Mouse (Mus musculus): ENCODE data around the gene Dsel.

Gene Dsel

DNA sequence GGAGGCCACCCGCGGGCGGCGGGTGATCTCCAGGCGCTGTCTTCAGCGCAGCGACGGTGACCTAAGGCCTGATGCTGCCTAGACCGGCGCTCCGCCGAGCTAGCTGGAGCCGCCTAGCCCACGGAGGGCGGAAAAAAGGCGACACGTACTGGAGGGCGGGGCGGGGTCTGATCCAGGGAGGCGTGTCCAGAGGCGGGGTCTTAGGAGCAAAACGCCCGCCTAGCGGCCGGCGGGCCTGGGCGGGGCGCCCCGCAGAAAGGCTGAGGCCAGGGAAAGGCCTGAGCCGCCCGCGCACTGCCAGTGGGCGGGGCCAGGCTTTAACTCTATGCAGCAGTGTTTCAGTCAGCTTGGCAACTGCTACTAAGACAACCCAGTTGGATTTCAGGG lies at the start of gene Dsel:
TSS of gene Dsel (minus strand) at position 140 of the 387 bp plus-strand sequence.
- DNase-seq (ENCODE audit: low spot score in 2 of 2), result peak; percentile 92 to 94

DNA sequence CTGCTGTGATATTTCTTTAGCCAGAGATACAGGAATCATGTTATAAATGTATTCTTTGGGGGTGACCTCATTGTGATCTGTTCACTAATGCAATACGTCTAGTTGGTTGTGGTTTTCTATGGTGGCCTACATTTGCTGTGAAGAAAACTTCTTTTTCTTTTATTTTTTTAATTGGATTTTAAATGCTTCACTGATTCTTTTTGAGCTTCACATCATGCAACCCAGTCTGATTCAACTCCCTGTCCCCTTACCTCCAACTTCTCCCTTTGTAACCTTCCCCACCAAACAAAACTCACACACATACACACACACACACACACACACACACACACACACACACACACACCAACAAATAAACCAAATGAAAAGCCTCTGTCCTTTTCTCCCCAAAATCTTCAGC lies 46.7 kb upstream of the Dsel start:
- DNase-seq (ENCODE audit: low spot score in 2 of 2), result no peak

DNA sequence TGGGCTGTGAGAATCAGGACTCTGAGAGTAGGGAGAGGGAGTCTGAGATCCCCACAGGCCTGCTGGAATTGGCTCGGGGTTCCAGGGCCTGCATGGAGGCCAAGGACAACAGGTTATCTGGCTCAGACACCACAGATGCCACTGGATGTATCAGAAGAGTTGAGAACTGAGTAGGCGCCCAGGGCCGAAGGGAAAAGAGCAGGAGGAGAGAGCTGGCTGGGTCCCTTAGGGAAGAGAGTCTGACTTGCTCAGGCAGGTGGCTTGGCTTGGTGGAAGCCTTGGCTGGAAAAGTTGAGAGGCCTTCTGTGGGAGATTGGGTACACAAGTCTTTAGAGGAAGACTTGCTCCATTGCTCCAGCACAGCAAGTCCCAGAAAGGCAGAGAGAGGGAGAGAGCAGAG lies 18.6 kb upstream of the Dsel start:
- no peak for DNase-seq (ENCODE audit: low spot score in 2 of 2)

DNA sequence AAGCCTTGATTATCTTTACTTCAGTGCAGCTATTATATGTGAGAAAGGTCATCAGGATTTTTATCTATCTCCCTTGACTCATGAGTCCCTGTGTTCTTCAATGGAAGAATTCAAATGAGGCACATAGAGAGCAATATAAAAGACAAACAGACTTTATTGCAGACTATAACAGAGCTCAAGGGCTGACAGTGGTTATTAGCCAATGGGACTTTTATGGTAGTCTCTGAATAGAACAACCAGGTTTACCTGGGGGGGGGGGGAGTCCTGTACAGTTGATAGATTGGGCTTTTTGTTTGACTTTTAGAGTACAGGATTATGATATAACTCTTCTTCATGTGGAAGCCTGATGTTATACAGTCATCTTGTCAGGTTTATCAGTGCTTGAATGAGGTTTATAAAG lies 11.1 kb upstream of the Dsel start:
- DNase-seq (ENCODE audit: low spot score in 2 of 2), result no peak

DNA sequence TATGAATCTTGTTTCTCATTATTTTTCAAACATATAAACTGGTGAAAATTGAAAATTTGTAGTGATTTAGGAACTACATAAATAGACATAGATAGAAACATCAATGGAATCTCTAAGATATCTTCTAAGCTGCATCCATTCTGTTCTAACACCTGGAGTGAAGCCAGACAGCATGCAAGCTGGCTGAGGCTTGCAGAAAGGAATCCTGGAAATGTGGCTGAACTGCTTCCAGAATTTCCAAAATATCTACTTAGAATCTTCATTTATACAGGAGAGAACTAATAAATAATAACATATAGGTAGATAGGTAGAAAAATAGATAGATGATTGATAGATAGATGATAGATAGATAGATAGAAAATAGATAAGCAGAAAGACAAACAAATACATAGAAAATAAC lies 8.5 kb upstream of the Dsel start:
- DNase-seq (ENCODE audit: low spot score in 2 of 2), result no peak

DNA sequence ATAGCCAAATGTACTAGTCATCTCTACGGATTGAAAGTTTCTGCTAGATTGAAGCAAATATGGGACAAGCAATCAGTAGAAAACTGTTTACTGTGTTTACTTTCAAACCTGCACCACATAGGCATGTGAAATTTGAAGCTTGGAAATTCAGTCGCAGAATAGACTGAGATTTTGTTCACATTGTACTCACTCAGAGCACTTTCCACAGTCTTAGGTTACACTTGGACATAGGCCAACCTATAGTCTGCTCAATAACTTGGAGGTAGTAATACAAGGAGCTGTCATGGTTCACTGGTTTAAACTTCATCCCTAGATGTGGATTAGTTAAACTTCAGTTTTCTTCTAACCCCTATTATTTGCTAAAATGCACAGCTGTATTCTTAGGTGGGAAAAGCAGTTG lies 749 bp upstream of the Dsel start:
- no peak for DNase-seq (ENCODE audit: low spot score in 2 of 2)

DNA sequence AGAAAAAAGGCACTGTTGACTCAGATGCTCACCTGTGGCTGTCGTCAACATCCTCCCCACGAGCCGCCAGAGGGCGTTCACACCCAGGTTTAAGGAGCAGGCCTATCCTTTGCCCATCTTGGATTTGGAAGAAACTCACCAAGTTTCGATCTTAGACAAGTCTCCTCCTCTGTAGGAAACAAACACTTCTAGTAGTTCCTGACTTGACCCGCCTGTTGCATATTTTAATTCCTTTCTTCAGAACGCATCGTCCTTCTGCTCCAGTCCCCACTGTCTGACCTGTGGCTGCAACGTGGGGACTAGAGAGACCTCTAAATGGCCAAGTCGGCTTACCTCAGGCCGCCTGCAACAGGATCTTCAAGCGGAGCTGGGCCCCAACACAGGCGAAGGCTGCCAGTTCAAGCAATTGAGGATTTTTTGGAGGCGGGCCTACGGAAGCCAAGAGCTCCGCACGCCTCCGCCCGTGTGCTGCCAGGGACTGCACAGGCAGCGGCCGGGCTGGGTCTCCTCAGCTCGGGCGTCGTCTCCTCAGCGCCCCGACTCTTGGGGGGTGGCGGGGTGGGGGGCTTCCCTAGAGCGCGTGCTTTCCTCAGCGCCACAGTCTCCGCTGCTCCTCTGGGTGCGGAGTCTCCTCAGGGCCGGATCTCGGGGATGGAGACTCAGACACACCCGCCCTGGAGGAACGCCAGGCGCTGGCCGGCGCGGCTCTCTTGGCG lies 497 bp downstream of the Dsel start:
- DNase-seq (ENCODE audit: low spot score in 2 of 2), result peak; percentile 61 to 67

DNA sequence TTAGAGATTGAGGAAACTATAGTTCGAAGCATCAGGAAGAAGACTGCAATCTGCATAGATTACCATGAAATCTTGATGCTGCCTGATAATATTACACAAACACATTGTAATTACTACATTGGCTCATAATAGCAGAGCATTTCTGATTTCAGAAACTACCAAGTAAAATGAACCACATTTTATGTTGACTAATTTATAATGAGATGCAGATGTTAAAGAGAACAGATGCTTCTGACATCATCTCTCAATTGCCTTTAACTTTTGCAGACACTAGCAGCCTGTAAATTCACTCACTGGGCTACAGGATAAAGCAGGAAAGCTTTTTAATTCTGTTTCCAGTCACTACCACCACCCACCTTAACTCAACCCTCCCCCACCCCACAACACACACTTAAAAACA lies 6.9 kb downstream of the Dsel start:
- DNase-seq (ENCODE audit: low spot score in 2 of 2), result no peak

DNA sequence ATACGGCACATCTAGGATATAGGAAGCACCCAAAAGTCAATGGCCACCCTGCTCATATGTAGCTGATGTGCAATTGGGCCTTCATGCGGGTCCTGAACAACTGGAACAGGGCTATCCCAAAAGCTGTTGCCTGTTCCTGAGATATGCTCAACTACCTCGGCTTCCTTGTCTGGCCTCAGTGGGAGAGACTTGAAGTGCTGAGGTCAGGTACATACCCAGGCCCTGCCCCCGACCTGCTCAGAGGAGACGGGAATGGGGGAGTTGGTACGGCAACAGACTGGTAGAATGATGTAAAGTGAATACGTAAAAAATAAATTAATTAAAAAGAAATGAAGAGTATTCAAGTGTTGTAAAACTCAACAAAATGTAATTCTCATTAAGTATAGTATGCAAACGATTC lies 12.3 kb downstream of the Dsel start:
- no peak for DNase-seq (ENCODE audit: low spot score in 2 of 2)

DNA sequence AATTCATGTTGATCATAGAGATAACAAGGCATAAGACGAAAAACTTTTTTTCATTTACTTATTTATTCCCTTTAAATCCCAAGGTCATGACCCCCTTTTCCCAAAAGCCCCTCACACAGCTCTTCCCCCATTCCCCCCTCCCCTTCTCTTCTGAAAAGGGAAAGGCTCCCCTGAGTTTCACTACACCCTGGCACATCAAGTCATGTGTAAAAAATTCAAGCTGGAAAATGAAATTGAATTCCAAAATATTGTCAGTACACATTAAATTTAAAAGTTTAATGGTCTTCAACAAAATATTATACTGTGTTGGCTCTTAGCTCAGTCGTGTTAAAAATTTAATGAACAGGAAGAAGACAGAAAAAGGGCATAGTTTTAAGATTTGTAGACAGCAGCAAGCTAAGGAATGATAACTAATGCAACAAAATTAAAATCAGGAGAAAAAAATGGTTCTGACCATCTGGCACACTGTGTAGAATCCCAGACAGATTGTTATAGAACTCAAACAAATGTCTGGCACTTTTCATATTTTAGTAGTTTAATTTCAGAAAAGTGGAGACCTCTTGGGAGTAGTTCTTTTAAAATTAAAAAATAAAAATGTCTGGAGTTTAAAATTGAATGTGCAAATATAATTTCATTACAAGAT lies 31.0 kb downstream of the Dsel start:
- no peak for DNase-seq (ENCODE audit: low spot score in 2 of 2)

All from urinary bladder, postnatal 36 days (tissue).